16 mouse cellular contexts compared by ENCODE assay signal in the genomic region with DNA sequence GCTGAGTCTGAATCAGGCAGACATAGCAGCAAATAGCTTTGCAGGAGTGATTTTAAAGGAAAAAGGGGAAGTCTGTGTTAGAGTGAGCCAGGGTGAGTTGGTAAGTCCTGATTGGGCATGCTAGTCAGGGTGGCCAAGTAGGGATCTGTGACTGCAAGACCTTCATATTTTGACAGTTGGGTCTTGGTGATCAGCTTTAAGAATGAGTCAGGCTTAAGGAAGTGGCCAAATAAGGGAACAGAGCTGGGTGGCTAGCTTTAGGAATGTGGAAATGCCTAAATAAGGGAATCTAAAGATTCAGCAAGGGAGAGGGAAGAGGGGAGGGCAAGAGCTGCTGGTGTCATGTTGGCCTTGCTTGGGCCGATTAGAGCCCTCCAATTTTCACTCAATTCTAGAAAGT. TPM values are rescaled to one million over a fixed set of nuclear protein-coding genes. Genes with fewer than 3 reads are reported as not detected.
DNase-seq lines count a peak whose midpoint lies in the region; ATAC-seq and TF ChIP-seq lines count a peak whose summit lies in the region.
"Had no signal": no experiment of that assay in that cellular context is flagged by ENCODE, and none has a peak within 500 bp of the region (broad histone marks: within the 10 kb centered on the region; RNA-seq: fewer than 3 reads in every experiment).

No protein-coding gene starts in this region.

- H3K9me3 ChIP-seq in liver, postnatal 0 days (ENCODE audit: low read length), result no peaks in the 10 kb centered on the region
- H3K9me3 ChIP-seq: embryonic facial prominence, embryonic 10.5 days; liver, embryonic 13.5 days had no signal

- no peaks in the 10 kb centered on the region for H3K4me1 ChIP-seq in liver, postnatal 0 days (ENCODE audit: insufficient read depth)
- H3K4me1 ChIP-seq in brown adipose tissue, adult 24 weeks (ENCODE audit: control insufficient read depth, insufficient read depth, insufficient read length, low read length), result no peaks in the 10 kb centered on the region
- H3K4me1 ChIP-seq: liver, embryonic 13.5 days had no signal

- no peaks in the 10 kb centered on the region for H3K36me3 ChIP-seq in liver, postnatal 0 days (replicated peaks; ENCODE audit: insufficient read depth, low read length)
- H3K36me3 ChIP-seq: embryonic facial prominence, embryonic 10.5 days; liver, embryonic 13.5 days had no signal

- no peak for TF ChIP-seq EP300 in liver, postnatal 0 days (IDR thresholded peaks at IDR 0.05; ENCODE audit: low read depth)

- H3K9ac ChIP-seq in liver, postnatal 0 days (replicated peaks), result no peak overlapping the region
- H3K9ac ChIP-seq: liver, embryonic 13.5 days had no signal

- no peak for DNase-seq in liver, postnatal 0 days
- DNase-seq in liver, result no peak
- peak; percentile 27 for DNase-seq in MEL-GATA-1-ER (ENCODE audit: extremely low read depth, low read depth)
- no peak for DNase-seq in ovary, adult 18-20 months (ENCODE audit: low spot score)
- no peak for DNase-seq in cerebellum, adult 18-20 months
- DNase-seq: cerebellum, adult 2 months; gastrocnemius, postnatal 36 days; heart, postnatal 10 days; liver, embryonic 13.5 days; right cerebral cortex, postnatal 4 days; thymus, postnatal 25 days had no signal

- H3K27me3 ChIP-seq in liver, postnatal 0 days (ENCODE audit: insufficient read depth, low read length), result no peaks in the 10 kb centered on the region
- H3K27me3 ChIP-seq: liver, embryonic 13.5 days had no signal

- WGBS in liver, postnatal 0 days (ENCODE audit: insufficient replicate concordance), result 38% methylated on average over 1 of the region's 1 CpGs

- no peak overlapping the region for H3K4me3 ChIP-seq in liver, postnatal 0 days (ENCODE audit: low read depth, low read length)
- no peak overlapping the region for H3K4me3 ChIP-seq in brown adipose tissue, adult 24 weeks (ENCODE audit: insufficient read depth, low read depth, low read length)
- H3K4me3 ChIP-seq: embryonic facial prominence, embryonic 10.5 days; liver, embryonic 13.5 days had no signal

- ATAC-seq in liver, postnatal 0 days, result peak; percentile 35; the same call in 1 of the 2 replicates
- 0 out of 2 replicates have a peak, but pooled peaks have one; percentile 50 for ATAC-seq in monocyte, adult 5-6 weeks (replicated peaks; ENCODE audit: insufficient number of reproducible peaks, low FRiP score, low TSS enrichment, poor library complexity, severe bottlenecking)
- ATAC-seq: hindbrain, postnatal 0 days had no signal

- H3K4me2 ChIP-seq in liver, postnatal 0 days (ENCODE audit: low read depth, low read length), result no peak overlapping the region
- H3K4me2 ChIP-seq: liver, embryonic 13.5 days; midbrain, embryonic 11.5 days had no signal

- no peak for TF ChIP-seq CTCF in liver, postnatal 0 days (IDR thresholded peaks at IDR 0.05; ENCODE audit: low read depth)

- no peak overlapping the region for H3K27ac ChIP-seq in liver, postnatal 0 days (ENCODE audit: low read depth)
- H3K27ac ChIP-seq in brown adipose tissue, adult 24 weeks (replicated peaks; ENCODE audit: low read depth, low read length), result peak overlapping the region; percentile 35; the same call in 1 of the 2 replicates
- H3K27ac ChIP-seq: hindbrain, postnatal 0 days; liver, embryonic 13.5 days had no signal

RNA-seq across cellular contexts. Expression of a gene that starts 47.0 kb away (rescaled TPM):
- polyA plus RNA-seq in liver, postnatal 0 days (2015; fragmentation: Nextera tagmentation; extraction: Ambion mirVana), result 1.8 TPM in 2 replicates
- 3.9 and 5.0 TPM in 2 replicates for polyA plus RNA-seq in brown adipose tissue, adult 24 weeks (2012; ENCODE audit: insufficient read depth, insufficient read length, missing spikeins)
- total RNA-seq in monocyte, adult 5-6 weeks (2017), result 17.5 to 26.9 TPM (median 23.7 TPM) in 3 replicates

RNA-seq across cellular contexts. Expression of a gene that starts 51.8 kb away (rescaled TPM):
- 1.1 and 1.5 TPM in 2 replicates for polyA plus RNA-seq in liver, postnatal 0 days (2015; fragmentation: Nextera tagmentation; extraction: Ambion mirVana)
- polyA plus RNA-seq in brown adipose tissue, adult 24 weeks (2012; ENCODE audit: insufficient read depth, insufficient read length, missing spikeins), result 3.5 and 4.5 TPM in 2 replicates
- 17.0 to 25.6 TPM (median 21.4 TPM) in 3 replicates for total RNA-seq in monocyte, adult 5-6 weeks (2017)
- total RNA-seq: hindbrain, postnatal 0 days had no signal
- polyA plus RNA-seq: embryonic facial prominence, embryonic 10.5 days had no signal

RNA-seq across cellular contexts. Expression of a gene that starts 58.2 kb away (rescaled TPM):
- polyA plus RNA-seq in liver, postnatal 0 days (2015; fragmentation: Nextera tagmentation; extraction: Ambion mirVana), result 0.32 and 0.73 TPM in 2 replicates
- polyA plus RNA-seq in brown adipose tissue, adult 24 weeks (2012; ENCODE audit: insufficient read depth, insufficient read length, missing spikeins), result 0.96 TPM in 1 of 2 replicates, not detected in the other
- 1.1 to 6.0 TPM (median 1.2 TPM) in 3 replicates for total RNA-seq in monocyte, adult 5-6 weeks (2017)
